Mouse (Mus musculus): Measurements from ENCODE around the gene Prrc2b.

GRCm38 (mm10) chr2:32240591-32240990, 89.7 kb downstream of the Prrc2b start:
- TF ChIP-seq FLI1 (IDR thresholded peaks at IDR 0.05; ENCODE audit: low read length) (no peak), GATA1 (IDR thresholded peaks at IDR 0.05; ENCODE audit: borderline replicate concordance, low read length) (no peak)

All from megakaryocyte, embryonic 14.5 days (primary cell).